Mouse (Mus musculus) kidney, adult 9 months (tissue): Measurements from ENCODE around the gene Narfl.
A peak's percentile ranks its signal among the peaks of the same experiment; 100 is the strongest.

ENCODE experiments used
- DNase-seq: peaks from one replicate; pipeline ENCODE4 v3.0.0; 2022

Narfl gene

DNA sequence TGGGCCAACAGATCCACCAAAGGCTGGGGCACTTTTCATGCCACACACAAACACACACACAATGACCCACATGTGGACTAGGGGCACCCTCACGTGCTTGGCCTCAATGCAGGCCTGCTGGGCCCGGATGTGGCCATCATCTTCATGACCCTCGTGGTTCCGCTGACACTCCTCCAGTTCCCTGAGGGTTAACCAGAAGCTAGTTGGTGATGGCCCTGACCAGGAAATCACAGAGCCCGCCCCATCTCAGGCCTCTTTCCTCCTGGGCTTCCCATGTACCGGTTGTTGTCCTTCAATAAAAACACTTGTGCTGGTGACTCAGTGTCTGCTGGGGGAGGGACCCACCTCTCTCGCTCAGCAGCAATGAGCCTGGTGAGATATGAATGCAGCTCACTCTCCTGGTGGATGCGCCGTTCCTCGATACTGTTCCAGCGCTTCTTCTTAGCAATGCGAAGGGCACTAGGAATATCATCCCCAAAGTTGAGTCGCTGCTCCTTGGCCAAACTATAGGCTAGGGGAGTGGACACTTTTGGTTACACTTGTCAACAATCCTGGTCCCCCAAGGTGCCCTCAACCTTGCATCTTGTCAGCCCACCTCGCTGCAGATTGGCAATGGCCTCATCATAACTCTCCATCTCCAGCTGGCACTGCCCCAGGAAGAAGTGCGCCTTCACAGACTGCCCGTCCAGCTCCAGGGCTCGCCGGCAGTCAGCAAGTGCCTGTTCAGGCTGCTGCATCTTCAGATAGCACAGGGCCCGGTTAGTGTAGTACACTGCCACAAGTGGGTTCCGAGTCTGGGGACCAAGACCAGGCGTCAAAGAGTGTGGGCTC lies 58.1 kb downstream of the Narfl start:
- peak; percentile 54 for DNase-seq

DNA sequence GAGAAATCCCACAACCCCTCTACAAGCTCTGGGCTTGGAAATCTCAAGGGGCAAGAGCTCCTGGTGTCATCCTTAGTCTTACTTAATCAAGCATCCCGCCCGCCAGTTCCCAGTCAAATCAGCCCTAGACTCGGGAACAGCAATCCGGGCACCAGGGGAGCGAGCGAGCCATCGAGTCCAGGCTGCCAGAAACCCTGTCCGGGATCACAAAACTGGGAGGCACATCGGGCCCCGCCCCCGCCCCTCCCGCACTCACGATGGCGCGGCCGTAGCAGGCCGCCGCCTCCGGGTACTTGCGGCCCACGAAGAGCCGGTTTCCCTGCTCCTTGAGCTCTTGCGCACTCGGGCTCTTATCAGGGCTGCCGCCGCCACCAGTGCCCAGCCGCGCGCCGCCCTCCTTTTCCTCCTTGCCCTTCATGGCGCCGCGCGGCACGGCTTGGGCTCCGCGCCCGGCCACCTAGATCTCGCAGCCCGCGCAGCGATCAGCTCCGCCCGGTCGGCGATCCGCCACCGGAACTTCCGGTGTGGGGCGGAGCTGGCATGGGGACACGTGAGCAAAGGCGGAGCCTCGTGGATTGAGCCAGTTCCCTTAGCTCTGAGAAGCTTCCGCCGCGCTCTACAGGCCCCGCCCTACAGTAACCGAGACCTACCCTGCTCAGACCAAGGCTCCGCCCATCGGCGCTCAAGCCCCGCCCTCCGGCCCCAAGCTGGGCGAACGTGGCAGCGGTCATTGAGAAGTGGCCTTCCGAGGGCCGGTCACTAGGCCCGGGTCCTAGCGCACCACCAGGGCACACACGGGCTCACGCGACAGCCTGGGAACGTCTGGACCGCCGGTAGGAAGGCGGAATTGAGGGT lies 59.1 kb downstream of the Narfl start:
- DNase-seq: peak; percentile 100
